Mouse (Mus musculus) neutrophil, adult 5-6 weeks (primary cell): ENCODE measurements around the gene Aspa. TPM values are rescaled to one million over a fixed set of nuclear protein-coding genes. Genes with fewer than 3 reads are reported as not detected.
"Not testable (repeated sequence)": the region's sequence is repeated elsewhere in the genome, so short reads cannot be mapped to it uniquely, and the experiment has no call there.

Source experiments
- ATAC-seq: fragments of 151-379, 151-347 bp; 2 replicates; pipeline ENCODE4 v1.8.0; 2017; ENCODE audit warnings: mild to moderate bottlenecking, moderate TSS enrichment; ENCODE audit not compliant: insufficient number of reproducible peaks, poor library complexity, low FRiP score, severe bottlenecking; ENCODE audit errors: extremely low read depth
- total RNA-seq: library from RNA; stranded (forward); fragments of 200-1000 nt; gene quantifications from 2 replicates; pipeline ENCODE4 v1.2.3, GENCODE M21; 2017

The Aspa gene
- 1.9 TPM in 1 of 2 replicates, not detected in the other for total RNA-seq

GRCm38 (mm10) chr11:73329442-73329841, at the start of gene Aspa, which contains the start of the genes Gm49340 and Spata22:
Aspa (minus strand) TSS chr11:73329596.
Gm49340 (plus strand) TSS chr11:73329741.
Spata22 (plus strand) TSS chr11:73329741.
- no peak for ATAC-seq

- no peak for ATAC-seq
Measured at GRCm38 (mm10) chr11:73370946-73371345, 41.5 kb upstream of the Aspa start, which contains the start of gene Olfr376. Olfr376 (plus strand) TSS chr11:73371246.

GRCm38 (mm10) chr11:73350483-73350882, 21.1 kb upstream of the Aspa start, which contains the start of gene Olfr20:
Olfr20 (plus strand) TSS chr11:73350783.
- no peak for ATAC-seq

DNA sequence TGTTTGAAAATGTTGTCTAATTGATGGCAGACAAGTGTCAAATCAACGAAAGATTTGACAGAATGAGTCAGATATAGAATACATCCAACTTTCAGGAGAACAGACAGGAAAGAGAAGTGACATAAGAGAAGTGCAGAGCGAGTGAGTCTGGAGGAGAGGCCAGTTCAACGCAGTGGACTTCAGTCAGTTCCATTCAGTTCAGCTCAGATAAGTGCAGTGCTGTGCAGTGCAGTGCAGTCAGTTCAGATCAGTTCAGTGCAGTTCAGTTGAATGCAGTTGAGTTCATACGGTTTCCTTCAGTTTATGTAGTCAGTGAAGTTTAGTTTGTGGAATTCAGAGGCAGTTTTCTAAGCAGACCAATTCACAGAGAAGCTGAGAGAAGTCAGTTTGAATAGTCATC, 7.5 kb upstream of the Aspa start:
- ATAC-seq: no peak

DNA sequence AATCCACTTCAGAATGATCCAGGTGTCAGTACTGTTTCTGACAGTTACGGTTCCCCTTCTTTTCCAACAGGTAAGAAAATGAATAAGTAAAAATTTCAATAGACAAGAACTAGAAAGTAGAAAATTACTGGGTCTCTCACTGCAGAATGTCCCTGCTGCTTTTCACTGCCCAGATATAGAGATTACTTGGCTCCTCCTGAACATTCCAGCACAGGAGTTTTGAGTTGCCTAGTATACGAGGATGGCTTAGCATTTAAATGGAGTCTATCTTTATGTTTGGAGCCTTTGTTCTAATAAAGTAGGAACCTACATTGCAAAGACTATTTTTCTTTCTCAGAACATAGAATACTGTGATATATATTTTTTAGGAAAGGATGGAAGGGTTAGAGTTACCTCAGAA, 4.0 kb upstream of the Aspa start:
- no peak for ATAC-seq

DNA sequence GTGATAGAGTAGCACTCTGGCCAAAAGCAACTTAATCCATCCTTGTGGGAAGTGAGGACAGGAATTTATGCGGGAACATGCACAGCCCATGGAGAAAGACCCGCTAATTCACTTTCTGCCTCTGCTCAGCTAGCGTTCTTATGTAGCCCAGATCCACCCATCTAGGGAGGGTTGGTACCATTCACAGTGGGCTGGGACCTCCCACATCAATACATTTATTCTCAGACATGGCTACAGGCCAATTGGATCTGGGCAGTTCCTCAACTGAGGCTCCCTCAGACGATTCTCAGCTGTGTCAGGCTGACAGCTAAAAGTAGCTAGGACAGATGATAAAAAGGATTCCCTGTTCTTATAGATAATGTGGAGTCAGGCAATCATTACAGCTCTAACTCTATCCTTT, 2.0 kb downstream of the Aspa start:
- ATAC-seq: no peak

- no peak for ATAC-seq
Measured at GRCm38 (mm10) chr11:73326485-73326886, 2.9 kb downstream of the Aspa start.

GRCm38 (mm10) chr11:73323906-73324830, 5.2 kb downstream of the Aspa start:
- ATAC-seq: no peak

DNA sequence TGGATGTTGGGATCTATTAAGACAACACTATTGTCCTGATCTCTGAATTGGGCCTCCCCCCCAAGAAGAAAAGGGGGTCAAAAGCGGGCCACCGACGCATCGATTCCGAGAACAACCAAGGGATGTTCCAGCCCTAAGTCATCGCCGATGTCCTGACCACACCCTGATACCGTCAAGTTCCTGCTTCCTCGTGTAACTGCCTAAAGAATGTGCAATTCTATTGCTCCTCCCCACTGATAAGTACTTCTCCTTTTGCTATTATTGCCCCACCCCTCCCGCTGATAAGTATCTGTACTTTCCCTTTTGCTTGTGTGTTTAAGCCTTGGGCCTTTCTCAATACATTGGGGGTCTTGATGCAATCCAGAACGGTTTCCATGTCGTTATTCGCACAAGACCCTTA, 8.3 kb downstream of the Aspa start:
- ATAC-seq: not testable (repeated sequence)

DNA sequence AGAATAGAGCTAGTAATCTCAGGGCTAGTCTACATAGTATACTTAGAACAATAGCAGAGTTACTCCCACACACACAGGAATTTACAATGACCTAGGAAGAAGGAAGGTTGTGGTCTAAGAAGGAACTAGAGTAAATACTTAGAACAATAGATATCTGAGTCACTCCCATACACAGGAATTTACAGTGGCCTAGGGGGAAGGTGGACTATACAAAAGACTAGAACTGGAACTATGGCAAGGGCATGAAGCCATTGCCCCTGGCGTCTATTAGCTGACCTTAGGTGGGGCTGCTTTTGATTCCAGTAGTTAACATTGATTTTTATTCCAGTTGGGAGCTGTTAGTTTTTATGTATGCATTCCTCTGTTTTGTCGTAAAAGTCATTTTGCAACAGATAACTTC, 10.8 kb downstream of the Aspa start:
- ATAC-seq: not testable (repeated sequence)

DNA sequence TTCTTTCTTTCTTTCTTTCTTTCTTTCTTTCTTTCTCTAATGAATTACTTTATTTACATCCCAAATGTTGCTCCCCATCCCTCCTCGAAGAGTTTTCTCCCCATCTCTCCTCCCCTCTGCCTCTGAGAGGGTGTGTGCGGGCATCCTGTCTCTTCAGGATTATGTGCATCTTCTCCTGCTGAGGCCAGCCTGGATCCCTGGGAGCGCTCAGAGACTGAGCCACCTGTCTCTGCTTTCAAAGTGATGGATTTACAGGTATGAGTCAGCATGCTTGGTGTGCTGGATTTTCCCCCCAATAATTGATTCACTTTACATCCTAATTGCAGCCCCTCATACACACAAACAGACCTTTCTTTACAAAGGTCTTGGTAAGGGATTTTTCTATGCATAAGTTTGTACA, 13.4 kb downstream of the Aspa start:
- no peak for ATAC-seq

DNA sequence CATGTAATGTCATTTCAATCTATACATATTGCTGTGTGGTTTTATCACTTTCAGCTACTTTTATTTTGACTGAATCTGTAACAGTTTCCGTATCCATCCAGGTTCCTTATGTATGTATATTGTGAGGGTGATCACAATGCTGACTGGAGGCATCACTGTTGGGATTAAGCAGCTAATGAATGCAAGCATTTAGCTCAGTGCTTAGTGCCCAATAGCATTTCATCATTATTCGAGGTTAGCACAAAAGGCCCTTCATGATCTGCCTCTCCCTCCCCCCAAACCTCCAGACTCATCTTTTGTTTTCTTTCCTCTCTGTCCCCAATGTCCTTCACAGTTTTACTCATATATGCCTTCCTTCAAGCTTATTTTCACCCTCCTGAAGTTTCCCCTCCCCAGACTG, 26.3 kb downstream of the Aspa start:
- no peak for ATAC-seq

DNA sequence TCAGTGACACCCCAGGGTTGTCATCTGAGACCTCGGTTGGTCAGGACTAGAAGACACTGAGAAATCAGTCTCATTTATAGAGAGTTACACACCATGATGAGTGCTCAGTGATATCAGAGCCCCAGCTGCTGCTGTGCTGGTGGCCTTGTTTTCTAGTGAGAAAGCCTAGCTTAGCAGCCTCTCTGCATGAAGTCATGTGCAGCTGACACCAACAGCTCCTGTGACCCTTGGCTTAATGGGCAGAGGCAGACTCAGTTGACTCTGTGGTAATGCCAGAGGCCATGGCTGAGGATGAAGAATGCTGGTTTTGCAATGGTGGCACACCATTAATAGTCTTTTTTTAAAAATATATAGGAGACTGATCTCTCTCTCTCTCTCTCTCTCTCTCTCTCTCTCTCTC, 39.8 kb downstream of the Aspa start:
- no peak for ATAC-seq

DNA sequence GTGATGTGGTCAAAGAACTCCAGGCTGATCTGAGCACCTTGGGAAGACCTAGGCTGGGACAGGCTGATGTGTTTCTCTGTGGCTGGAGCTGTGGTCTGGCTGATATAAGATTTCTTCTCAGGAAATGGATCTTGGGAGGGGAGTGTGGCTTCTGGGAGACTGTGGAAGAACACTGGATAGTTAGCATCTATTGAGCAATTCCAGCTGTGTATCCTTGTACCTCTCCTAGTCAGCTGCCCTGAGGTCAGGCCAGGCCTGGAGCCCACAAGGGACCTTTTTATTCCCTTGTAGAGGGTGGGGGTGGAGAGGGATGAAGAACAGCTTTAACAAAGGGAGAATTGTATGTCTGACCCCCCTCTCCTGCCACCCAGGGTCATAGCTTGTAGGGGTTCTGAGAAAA, 45.0 kb downstream of the Aspa start:
- no peak for ATAC-seq

DNA sequence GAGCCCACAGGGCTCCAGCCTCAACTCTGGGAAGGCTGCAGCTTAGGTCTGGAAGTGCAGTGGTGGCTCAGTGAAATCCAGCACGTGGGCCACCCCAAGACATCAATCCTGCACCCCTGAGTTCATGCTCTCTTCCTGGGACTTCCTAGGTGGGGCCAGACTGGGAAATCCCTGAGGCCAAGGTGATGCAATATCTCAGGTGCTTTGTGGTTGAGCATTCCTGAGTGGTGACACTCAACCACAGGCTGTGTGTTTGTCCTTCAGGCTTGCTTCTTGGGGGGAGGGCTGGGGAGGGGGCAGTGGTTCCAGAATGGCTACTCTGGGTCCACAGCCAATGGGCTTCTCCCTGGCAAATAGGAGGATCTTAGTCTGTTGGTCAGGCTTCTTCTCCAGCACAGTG, 45.5 kb downstream of the Aspa start:
- no peak for ATAC-seq

GRCm38 (mm10) chr11:73283369-73283768, 46.0 kb downstream of the Aspa start:
- no peak for ATAC-seq

- no peak for ATAC-seq
Measured at GRCm38 (mm10) chr11:73281528-73282027, 47.8 kb downstream of the Aspa start.

- no peak for ATAC-seq
Measured at GRCm38 (mm10) chr11:73280710-73281109, 48.7 kb downstream of the Aspa start.

GRCm38 (mm10) chr11:73274821-73275220, 54.6 kb downstream of the Aspa start:
- ATAC-seq: no peak

GRCm38 (mm10) chr11:73267267-73267666, 62.1 kb downstream of the Aspa start, which contains the start of gene Trpv3:
Trpv3 (plus strand) TSS chr11:73267388.
- ATAC-seq: no peak; the same call in 1 of the 2 replicates
